Mouse (Mus musculus): ENCODE measurements around the gene Mthfsd. TPM values are rescaled to one million over a fixed set of nuclear protein-coding genes. Genes with fewer than 3 reads are reported as not detected.

The Mthfsd gene
- 52.7 and 56.3 TPM in 2 replicates for polyA plus RNA-seq (2015; fragmentation: Nextera tagmentation; extraction: Ambion mirVana)

GRCm38 (mm10) chr8:121107668-121108656 is at the start of gene Mthfsd:
TSS of gene Mthfsd (minus strand) at chr8:121108392.

DNA sequence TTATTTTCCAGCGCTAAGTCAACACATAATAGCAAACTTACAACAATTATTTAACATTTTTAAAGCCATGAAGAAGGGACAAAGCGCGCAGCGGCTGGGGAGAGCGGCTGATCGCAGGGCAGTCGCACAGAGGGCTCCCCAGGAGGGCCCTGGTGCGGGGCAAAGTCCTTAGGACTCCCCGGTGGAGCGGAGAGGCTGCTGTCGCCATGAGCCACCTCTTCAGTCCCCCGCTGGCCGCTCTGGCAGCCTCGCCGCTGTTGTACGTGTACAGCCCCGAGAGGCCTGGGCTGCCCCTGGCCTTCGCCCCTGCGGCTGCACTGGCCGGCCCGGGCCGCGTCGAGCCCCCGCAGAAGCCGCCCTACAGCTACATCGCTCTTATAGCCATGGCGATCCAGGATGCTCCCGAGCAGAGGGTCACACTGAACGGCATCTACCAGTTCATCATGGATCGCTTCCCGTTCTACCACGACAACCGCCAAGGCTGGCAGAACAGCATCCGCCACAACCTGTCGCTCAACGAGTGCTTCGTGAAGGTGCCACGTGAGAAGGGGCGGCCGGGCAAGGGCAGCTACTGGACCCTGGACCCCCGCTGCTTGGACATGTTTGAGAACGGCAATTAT is 19.7 kb upstream of the Mthfsd start, which contains the start of gene Foxl1:
Foxl1 (plus strand) TSS at position 185 of the 620 bp plus-strand sequence.

DNA sequence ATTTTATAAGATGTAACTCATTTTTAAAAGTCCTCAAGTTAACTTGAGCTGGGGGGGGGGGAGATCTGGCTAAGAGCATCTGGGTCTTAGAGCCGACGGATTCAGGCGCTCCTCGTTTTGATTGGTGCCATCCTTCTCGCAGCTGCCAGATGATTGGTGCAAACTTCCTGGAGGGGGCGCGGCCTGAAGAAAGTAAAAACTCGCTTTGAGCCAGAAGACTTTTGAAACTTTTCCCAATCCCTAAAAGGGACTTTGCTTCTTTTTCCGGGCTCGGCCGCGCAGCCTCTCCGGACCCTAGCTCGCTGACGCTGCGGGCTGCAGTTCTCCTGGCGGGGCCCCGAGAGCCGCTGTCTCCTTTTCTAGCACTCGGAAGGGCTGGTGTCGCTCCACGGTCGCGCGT is 7.8 kb upstream of the Mthfsd start, which contains the start of gene Foxc2:
Foxc2 (plus strand) TSS at position 224 of the 400 bp plus-strand sequence.

DNA sequence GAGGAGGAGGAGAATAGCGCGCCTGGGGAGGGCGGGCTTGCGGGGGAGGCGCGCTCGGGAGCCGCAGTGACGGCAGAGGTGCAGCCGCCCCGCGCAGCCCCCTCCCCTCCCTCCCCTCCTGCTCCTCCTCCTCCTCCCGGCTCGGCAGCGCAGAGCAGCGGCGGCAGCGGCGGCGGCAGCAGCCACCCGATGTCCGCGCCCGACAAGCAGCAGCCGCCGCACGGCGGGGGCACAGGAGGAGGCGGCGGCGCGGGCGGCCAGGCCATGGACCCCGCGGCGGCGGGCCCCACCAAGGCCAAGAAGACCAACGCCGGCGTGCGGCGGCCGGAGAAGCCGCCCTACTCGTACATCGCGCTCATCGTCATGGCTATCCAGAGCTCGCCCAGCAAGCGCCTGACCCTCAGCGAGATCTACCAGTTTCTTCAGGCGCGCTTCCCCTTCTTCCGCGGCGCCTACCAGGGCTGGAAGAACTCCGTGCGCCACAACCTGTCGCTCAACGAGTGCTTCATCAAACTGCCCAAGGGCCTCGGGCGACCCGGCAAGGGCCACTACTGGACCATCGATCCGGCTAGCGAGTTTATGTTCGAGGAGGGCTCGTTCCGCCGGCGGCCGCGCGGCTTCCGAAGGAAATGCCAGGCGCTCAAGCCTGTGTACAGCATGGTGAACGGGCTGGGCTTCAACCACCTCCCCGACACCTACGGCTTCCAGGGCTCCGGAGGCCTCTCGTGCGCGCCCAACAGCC is 23.8 kb downstream of the Mthfsd start, which contains the start of gene Foxf1:
Foxf1 (plus strand) TSS at position 177 of the 742 bp plus-strand sequence.

Small RNA genes lying within 50 kb of the gene (microRNA-seq; reads per million reads assigned to microRNA genes)
- not detected for gene Gm27530

Other genes starting within 250 kb of the Mthfsd start
- gene Foxf1, start 24.0 kb downstream of the Mthfsd start, polyA plus RNA-seq (2015; fragmentation: Nextera tagmentation; extraction: Ambion mirVana): 90.3 and 92.1 TPM in 2 replicates
- 0.53 TPM in 2 replicates for gene Foxc2, start 7.8 kb upstream of the Mthfsd start, polyA plus RNA-seq (2015; fragmentation: Nextera tagmentation; extraction: Ambion mirVana)
- 2.1 and 4.2 TPM in 2 replicates for gene Foxl1, start 19.5 kb upstream of the Mthfsd start, polyA plus RNA-seq (2015; fragmentation: Nextera tagmentation; extraction: Ambion mirVana)